Mouse (Mus musculus) layer of hippocampus, postnatal 25 days (tissue): ENCODE measurements around the gene Stk32b. TPM values are rescaled to one million over a fixed set of nuclear protein-coding genes. Genes with fewer than 3 reads are reported as not detected.

Experiments
- DNase-seq, 2 experiments: peaks; one replicate each; pipeline ENCODE4 v3.0.0; 2022; ENCODE audit warnings: mixed read lengths in 2 of 2, low spot score in 1 of 2; ENCODE audit errors: extremely low spot score in 1 of 2
- total RNA-seq, 2 experiments: library from RNA; stranded (reverse); gene quantifications; 2 replicates each; pipeline ENCODE4 v1.2.3; 2021

Stk32b gene
- total RNA-seq, 2 experiments from 2014 or later = 6.4 to 8.0 TPM

DNA sequence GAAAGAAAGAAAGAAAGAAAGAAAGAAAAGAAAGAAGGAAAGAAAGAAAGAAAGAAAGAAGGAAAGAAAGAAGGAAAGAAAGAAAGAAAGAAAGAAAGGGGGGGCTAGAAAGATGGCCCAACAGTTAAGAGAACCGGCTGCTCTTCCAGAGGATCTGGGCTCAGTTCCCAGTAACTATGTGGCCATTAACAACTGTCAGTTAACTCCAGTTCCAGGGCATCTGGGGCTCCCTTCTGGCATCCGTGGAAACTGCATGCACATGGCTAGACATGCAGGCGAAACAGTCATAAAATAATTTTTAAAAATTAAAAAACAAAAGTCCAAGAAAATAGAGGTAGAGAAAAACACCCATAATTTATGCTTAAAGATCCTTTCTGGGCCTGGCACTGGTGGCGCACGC is 181.7 kb downstream of the Stk32b start:
- no peak for DNase-seq

DNA sequence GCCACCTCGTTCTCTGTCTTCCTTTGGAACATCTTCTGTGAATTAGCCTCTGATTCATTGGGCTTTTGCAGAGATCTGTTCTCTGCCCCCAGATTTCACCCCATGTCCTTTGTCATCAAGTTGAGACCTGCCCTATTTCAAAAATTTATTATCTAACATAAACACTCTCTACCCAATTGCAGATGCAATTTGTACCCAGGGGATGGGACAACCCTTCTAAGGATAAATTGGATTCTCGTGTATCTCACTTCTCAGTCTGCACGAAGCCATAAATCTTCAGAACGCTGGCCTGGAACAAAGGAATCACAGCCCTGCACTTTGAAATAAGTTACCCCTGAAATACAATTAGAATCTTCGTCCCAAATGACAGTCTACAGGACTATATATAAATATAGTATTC is 191.6 kb downstream of the Stk32b start:
- DNase-seq = no peak

DNA sequence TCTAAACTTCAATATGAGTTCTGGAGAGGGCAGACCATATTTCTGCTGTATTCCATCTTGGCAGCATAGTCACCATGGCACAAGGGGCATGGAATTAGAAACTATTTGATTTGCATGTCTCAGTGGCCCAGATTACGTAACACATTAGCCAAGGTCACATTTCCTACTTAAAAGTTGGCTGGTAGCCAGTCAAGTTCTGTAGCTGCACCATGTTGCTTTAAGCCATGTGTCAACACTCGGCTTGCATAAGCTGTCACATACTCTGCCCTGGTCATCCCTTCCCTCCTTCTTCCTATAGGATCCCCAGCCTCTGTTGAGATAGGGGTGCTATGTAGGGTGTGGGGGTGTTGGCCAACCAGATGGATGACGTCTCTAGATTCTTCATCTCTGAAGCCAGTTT is 196.5 kb downstream of the Stk32b start:
- no peak for DNase-seq

DNA sequence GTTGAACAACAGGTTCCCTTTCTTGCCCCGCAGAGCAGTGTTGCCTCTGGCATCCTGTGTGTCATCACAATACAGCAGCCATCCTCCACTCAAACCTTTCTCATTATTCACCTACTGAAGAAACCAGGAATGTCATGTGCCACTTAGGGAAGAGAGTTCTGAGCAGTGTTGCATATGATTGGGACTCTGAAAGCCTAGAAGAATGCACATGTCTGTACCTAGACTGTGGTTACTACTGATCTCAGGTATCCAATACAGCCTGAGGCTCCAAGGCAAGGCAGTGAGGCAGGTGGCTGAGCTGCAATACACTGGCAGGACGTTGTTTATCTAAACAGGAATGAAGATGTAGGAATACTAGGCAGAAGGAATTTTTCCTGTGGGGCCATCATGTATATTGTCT is 204.5 kb downstream of the Stk32b start:
- DNase-seq = no peak

DNA sequence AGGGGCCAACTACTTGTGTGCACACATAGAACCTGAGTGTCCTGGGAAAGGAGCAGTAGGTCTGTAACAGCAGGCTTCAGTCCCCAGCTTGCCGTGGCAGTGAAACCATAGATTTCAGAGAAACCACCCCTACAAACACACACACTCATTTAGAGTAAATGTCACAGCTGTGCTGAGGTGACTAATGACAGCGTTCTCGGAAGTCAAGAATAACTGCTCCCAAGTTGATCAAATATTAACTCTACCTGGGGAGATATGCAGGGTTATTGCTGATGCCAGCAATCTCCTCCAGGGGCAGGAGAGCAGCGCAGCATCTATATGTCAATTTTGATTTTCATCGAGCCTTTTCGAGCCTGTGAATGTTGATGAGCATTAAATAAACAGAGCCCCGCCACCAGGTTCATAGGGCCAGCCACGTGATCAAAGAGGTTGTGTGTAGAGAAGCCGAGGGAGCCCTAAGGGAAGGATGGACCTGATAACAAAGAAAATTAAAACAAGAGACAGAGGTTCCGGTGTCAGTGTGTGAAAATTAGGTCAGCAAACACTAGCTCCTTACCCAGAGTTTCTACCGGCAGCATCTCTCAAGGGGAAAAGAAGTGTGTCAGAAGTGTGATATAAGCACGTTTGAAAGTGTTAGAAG is 210.0 kb downstream of the Stk32b start:
- DNase-seq = no peak

DNA sequence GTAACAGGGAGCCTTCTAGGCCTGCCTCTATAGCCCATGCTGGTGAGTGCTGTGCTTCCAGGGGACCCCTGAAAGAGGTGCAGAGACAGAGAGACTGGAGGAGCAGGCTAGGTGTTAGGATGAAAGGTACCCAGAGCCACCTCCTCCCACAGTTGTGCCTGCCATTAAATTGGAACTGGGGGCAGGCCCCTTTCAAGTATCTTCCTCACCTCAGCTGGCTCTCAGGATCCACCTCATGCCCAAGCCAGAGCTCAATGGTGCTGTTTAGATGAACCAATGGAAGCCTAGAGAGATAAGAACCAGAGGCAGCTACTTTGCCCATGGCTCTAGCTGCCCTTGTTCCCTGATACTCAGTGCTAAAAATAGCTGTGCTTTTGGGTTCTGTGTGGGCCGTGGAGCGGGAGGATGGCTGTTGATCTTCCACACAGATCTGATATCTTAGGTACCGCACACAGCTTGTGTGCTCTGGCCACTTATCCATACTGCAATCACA is 221.9 kb downstream of the Stk32b start:
- DNase-seq = no peak

DNA sequence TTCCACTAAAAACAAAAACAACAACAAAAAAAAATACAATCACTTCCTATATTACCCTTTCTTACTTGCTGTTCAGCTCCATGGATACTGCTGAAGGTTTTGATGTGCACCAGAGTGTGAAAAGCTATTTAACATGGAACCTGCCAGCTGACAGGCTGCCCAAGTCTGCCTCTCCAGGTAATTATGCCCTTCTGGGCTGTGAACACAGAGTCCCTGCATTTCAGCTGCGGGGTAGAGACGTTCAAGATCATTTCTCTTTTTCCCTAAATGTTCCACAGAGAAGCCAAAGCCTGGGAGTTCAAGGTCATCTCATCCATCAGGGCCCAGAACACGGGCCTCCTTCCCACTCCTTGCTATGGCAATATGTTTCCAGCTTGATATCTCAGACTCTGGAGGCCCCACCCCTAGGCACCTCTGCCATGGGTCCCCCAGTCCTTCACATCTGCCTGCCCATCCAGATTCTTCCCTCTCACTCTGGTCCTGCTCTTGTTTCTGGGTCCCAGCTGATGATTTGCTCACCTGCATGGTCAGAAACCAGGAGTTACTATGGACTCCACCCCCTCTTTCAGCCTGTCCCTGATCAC is 244.9 kb downstream of the Stk32b start:
- DNase-seq = no peak

DNA sequence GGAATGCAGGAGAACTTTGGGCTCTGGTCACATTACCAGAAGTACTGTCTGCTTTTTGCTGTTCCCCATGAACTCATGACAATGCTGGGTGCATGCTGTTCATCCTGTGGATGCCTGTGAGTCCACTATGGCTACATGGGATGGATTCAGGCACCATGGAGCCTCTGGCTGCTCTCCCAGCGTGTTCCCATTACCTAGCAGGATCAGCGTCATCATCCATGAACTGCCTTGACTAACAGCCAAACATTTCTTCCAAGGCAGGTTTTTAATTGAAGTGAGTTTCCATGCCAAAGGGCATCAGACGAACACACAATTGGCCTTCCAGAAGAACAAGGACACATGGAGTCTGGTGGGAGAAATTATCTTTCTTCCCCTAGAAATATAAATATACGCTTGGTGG is 245.4 kb downstream of the Stk32b start:
- no peak for DNase-seq

DNA sequence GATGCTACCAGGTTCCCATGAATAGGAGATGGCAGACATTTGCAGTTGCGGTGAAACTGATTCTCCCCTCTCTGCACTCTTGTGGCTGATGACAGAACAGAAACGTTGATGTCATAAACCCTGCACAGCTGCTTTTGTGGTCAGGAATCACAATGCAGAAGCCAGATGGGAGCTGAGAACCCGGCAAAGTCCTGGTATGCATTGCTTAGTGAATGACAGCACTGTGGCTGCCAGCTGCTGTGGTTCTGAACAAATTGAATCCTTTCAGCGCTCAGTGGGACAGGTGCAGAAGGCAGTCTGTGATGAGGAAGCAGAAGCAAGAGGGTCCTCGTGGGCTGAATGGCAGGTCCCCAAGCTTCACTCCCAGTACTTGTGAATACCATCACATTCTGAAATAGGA is 247.9 kb downstream of the Stk32b start:
- DNase-seq = no peak

DNA sequence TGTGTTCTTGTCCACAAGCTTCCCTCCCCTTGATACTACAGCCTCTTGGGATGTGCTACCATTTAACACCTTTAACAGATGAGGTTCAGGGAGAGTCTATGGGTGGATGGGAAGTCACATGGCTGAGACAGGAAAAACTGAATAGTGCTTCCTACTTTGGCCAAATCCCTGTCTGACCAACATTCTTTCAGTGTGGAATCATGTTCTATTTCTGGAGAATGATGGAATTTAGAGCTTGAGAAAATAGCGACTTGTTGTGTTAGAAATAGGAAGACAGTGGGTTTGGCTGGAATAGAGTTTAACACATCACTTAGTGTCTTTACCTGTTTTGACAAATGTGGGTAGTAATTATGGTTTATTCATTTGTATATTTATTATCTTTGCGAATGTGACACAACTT is 249.3 kb downstream of the Stk32b start:
- no peak for DNase-seq

DNA sequence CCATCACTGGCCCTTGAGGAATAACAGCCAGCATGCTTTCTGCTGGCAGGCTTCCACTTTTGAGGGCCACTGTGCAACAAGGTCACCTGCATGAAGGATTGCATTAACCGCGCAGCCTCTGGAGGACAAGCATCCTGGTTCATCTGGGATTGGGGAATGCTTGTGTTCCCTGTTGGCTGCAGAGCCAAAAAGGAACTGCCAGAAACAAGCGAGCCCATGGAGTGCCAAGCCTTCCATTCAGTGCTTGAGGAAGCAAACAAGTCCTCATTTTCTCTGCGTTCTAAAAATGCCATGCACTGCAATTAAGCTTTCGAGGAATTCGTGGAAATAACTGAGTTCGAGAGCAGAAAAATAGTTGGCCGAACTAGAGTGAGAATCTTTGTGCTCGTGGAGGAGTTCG is 251.5 kb downstream of the Stk32b start:
- DNase-seq = no peak

DNA sequence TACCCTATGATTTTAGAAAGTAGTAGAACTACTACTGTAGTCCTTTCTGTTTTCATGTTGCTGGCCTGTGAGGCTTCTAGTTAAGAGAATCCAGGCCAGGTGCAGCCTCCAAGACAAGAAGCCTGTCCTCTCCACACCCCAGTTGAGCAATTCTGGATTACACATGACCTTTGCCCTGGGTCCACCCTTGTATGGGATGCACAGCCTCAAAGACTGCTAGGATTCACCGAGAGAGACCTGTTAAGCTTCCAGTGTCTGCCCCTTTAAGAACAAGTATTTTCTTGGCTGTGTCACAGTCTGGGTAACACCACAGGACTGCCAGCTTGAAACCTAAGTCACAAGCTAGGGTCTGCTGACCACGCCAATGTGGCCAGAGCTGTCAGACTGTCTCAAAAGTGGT is 258.7 kb downstream of the Stk32b start:
- DNase-seq = no peak

DNA sequence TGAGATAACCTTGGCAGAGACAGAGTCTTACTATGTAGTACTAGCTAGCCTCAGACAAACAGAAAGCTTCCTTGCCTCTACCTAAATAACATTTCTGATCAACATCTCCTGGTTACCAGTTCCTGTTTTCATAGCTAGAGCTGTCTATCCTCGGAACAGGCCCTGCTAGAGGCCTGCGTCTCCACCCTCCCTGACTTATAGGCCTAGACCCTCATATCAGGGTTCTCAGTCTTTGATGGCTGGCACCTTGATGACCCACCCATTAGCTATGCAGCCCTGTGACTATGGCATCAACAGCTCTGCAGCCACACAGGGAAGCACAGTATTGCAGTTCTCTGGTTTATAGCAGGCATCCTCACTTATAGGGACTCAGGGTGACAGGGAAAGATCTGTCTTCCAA is 259.1 kb downstream of the Stk32b start:
- no peak for DNase-seq

DNA sequence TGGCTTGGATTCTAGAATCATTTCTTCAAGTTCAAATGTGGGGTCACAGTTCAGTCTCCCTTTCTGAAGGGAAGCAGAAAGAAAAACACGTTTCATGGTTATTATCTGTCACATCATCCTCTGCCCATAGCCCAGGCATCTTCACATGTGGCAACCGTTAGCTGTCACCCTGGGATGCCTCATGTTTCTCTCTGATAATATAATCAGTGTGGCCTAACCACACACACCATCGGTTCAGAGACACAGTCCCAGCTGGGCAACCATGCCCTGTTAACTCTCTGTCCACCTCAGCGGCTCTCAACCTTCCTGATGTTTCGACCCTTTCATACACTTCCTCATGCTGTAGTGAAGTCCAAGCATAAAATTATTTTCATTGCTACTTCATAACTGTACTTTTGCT is 259.8 kb downstream of the Stk32b start:
- no peak for DNase-seq

DNA sequence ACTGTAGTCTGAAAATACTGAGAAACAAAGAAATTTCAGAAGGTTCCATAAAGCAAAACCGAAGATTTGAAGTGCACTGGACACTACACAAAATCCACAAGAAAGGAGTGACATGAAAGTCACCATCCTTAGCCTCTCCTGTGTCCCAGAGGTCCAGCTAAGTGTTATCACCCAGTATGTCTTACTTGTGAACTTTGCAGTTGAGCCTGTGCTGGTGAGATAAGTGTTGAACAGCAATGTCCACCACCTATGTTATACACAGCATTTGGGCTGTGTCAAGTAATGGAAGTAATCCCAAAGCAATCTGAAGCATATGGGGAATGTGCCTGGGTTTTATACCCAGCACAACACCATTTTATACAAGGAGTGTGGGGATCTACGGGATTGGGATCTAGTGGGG is 260.4 kb downstream of the Stk32b start:
- DNase-seq = no peak

DNA sequence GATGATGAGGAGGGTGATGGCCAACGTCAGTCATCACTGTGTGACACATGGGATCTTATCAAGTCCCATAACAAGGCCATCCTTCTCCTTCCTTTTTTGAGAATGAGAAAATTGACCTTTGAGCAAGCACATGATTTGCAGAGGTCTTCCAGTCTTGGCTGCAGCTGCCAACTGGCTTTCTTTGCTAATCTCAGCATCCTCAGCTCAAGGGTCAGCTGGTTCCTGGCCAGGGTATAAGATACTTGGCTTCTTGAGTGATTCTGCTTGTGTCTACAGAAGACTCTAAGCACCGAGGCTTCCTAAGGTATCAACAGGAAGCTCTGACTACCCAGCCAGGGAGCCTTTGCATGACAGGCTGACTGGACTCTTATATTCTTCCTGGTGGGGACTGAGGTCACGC is 269.4 kb downstream of the Stk32b start:
- no peak for DNase-seq

DNA sequence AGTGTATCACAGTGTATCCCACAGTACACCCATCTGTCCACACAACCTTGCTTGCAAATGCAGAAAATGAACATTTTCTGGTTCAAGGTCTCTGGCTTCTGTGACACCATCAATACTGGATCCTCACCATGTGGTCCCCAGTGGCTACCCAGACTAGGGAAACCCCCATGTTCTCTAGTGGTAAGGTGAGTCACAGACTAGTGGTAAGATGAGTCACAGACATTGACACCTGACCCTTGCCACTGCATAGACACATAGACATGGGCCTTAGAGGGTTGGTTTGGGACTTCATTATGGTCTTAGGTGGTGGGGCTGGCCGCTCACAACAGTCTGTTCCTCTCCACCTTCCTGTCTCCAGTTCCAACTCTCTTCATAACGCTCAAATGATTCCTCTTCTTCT is 274.2 kb downstream of the Stk32b start:
- DNase-seq = no peak

DNA sequence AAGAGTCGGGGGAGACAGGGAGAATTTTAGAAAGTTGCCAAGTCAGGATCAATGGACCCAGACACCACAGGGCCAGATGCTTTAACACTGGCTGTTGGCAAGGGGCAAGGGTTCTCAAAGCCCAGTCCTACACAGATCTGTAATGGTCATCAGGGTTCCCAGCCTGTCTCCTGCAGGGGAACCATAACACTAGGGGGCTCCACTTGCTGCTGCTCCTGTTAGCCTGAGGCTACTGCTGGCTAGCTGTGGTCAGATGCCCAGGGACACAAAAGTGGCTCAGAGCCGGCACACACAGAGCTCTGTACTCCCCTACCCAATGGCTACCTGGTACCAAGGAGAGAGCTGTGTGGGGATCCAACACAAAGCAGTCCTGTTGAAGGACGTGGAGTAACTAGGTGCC is 281.6 kb downstream of the Stk32b start:
- DNase-seq = no peak

DNA sequence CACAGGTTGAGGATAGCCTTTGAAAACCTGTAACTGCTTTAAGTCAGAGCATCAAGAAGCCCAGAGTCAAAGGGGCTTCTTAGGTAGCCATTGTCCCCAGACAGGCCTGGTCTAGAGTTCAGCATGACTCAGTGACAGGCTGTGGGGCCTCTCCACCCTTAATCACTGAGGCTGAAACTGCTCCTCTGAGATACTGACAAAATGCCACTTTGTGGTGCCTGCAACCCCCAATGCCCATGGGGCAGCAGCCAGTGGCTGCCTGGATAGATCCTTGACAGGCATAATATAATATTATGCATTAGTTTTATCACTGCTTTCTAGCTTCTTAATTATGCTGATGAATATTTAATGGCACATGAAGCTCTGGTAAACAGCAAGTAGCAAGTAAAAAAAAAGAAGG is 289.8 kb downstream of the Stk32b start:
- no peak for DNase-seq

DNA sequence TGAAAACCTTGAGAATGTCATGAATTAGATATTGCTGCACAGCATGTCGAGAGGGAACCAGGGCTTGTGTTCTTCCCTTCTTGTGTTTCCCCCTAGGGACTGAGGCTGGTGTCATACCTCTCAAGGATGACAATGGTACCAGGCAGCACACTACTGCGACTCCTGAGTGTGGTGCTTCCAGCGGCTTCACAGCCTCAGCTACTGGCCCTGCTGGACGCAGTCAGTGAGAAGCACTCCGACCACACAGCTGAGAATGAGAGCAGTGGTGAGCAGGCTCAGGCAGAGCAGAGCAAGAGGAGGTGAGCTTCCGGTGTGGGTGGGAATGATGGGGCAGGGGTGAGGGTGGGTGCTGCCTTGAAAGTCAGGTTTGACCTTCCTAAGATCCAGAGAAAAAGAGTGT is 297.9 kb downstream of the Stk32b start:
- no peak for DNase-seq
